Mouse (Mus musculus): ENCODE data around the gene Vpreb3.

Vpreb3 gene

GRCm38 (mm10) chr10:75932081-75932678 lies 10.7 kb upstream of the Vpreb3 start:
- no peak for DNase-seq (ENCODE audit: low spot score in 2 of 2)

DNA sequence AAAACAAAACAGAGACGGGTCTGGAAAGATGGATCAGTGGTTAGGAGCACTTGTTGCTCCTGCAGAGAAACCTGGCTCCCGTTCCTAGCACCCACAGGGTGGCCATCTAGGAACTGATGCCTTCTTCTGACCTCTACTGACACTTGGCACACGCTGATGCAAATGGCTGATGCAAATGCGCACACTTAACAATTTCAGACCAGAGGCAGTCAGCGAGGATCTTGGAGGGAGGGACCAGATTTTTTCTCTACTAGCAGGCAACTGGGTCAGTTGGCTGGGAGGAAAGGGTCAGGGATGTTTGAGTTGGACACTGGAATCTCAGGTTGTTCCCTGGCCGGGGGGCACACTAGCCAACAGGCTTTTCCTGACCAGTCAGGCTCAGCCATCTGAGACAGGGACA lies 10.0 kb upstream of the Vpreb3 start, which contains the start of gene Chchd10:
Gene Chchd10, plus strand, starts transcription at position 240 of the 400 bp plus-strand sequence.
- no peak for DNase-seq (ENCODE audit: low spot score in 2 of 2)

GRCm38 (mm10) chr10:75934991-75935390 lies 7.9 kb upstream of the Vpreb3 start:
- no peak for DNase-seq (ENCODE audit: low spot score in 2 of 2)

DNA sequence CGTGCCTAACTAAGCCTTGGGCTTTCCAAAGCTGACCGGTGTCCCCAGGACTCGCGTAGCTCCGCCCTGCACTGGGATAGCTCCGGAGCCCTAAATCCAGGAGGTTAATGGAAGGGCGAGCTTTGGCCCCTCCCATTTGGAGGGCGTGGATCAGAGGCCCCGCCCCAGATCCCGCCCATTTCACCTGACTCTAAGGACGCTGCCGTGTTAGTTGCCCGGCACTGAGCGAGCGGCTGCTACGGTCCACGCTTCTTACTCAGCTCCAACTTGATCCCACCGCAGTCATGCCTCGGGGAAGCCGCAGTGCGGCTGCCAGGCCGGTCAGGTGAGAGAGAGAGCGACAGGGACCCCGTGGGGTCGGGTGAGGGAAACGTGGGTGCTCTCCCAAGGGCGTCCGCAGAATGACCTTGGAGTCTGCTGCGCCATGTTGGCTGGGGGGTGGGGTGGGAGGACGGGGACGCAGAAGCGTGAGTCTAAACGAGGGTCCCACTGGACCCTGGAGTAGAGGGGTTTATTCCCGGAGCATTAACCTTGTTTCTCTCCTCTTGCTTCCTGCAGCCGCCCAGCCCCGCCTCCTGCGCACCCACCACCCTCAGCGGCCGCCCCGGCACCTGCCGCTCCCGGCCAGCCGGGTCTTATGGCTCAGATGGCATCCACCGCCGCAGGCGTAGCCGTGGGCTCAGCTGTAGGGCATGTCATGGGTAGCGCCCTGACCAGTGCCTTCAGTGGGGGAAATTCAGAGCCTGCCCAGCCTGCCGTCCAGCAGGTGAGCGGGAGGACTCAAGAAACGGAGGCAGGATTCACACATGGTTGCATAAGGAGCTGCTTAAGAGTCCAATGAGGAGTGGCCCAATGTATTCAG lies 6.9 kb upstream of the Vpreb3 start, which contains the start of gene Mmp11:
Gene Mmp11, minus strand, starts transcription at position 817 of the 862 bp plus-strand sequence.
- DNase-seq (ENCODE audit: low spot score in 2 of 2), result peak; percentile 76 to 79

DNA sequence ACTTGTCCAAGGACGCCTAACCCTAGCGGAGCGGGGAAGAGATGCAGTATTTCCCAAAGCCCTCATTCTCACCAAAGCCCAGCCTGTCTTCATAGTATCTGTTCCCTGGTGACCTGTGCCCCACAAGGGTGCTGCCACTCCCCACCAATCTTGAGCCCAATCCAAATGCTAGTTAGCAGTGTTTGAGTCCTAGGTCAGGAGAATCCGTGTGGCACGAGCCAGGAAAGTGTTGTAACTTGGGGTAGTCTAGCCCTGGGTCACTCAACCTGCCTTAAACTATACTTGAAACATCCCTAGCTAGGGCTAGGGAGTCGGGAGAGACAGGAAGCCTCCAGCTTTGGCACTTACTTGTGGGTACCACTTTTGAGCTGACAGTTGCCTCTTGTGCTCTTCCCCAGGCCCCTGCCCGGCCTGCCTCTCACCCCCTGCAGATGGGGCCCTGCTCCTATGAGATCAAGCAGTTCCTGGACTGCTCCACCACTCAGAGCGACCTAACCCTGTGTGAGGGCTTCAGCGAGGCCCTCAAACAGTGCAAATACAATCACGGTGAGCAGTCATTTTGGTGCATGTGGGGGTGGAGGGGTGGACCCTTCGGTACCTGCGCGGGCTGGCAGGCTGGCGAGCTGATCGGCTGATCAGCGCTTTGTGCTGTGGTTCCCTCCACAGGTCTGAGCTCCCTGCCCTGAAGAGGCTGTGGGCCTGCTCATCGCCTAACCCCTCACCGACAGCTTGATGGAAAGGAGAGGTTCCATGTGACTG lies 5.8 kb upstream of the Vpreb3 start:
- no peak for DNase-seq (ENCODE audit: low spot score in 2 of 2)

DNA sequence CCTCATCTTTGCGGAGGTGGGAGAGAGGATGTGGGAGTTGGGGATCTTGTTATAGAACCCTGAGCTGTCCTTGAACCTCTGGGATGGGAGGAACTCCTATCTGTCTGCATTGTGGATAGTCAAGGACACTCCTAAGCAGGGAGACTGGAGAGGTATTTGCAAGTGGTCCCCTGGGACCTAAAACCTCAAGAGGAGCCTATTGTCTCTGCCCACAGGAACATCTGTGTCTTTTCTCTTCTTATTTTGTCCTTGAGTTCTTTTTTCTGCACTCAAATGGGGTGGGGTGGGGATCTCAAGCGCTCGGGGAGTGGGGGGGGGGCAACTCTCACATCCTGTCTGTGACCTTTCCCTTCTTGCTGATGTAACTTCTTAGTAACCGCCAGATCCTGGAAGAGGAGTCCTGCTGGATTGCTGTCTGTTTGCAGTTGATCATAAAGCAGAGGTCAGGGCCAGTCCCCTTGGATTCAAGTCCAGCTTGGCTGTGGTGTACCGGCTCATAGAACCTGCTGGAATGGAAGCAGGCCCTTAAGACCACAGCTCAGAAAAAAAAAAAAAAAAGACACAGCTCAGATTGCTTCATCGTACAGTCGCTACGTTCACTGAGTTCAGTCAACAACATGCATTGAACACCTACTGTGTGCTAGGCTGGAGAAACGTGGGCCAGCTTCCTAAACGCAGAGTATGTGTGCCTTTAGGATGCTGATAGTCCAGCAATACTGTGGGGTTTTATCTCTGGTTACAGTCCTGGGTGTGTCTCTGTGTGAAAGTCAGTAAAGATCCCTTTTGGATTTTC lies 4.8 kb upstream of the Vpreb3 start:
- no peak for DNase-seq (ENCODE audit: low spot score in 2 of 2)

DNA sequence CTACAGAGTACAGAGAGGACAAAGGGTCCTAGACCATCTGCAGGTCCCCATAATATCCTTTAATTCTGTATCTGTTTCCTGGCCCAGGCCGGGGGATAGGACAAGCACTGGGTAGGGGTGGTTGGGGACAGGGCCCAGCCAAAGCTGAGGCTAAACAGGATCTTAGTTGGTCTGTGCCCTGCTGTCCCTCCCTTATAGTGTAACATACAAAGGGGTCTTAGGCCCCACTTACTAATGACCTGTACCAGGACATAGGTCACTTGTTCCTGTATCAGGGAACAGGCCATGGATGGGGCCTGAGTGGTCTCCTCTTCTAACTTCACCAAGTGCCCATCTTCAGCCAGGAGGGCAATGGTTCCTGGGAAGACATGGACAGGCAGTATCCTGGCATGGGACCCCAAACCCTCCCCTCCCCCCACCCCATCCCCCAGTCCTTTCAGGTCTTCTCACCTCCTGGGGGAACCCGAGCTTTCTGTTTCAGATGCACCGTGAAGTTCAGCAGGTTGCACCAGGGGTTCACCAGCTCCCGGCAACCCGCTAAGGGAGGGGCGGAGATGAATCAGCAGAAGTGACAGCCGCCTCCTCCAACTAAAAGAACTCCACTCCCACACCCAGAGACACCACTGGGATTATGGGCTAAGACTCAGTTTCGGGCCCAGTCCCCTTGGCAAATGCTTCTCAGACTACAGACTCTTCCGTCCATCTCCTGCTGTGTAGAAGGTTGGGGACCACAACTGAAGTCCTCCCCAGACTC lies 3.2 kb upstream of the Vpreb3 start:
- DNase-seq (ENCODE audit: low spot score in 2 of 2), result peak; percentile 40 to 43

GRCm38 (mm10) chr10:75940520-75940919 lies 2.3 kb upstream of the Vpreb3 start, which contains the start of gene Gm867:
Gm867 (minus strand) TSS chr10:75940672.
- no peak for DNase-seq (ENCODE audit: low spot score in 2 of 2)

DNA sequence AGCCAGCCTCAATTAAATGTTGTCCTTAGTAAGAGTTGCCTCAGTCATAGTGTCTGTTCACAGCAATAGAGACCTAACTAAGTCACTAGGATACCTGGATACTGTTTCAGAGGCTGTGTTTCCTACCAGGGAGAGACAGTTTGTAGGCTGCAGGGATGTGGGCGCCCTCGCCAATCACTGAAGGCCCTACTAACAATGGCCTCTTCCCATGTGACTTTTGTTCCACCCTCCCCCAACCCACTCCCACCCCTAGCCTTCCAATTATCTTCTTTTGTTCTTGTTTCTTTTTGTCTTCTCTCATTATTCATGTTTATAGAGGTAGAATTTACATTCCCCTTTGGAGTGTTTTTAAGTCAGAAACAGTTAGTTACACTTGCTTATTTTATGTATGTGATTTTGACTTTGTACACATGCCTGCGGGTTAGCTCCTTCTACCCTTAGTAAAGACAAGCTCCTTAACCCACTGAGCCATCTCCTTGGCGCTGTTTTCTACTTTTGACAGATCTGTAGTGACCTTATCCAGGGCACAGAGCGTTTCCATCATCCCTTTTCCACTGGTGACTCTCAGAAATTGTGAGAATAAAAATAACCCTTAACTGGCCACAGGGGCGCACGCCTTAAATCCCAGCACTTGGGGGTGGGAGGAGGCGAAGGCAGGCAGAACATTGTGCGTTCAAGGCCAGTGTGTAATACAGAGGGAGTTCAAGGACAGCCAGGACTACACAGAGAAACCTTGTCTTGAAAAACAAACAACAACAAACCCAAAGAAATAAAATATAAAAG lies 1.6 kb upstream of the Vpreb3 start:
- no peak for DNase-seq (ENCODE audit: low spot score in 2 of 2)

- peak in 1 of 2 experiments; percentile 39 for DNase-seq (ENCODE audit: low spot score in 2 of 2)
Measured at GRCm38 (mm10) chr10:75944066-75944772, 1.4 kb downstream of the Vpreb3 start.

DNA sequence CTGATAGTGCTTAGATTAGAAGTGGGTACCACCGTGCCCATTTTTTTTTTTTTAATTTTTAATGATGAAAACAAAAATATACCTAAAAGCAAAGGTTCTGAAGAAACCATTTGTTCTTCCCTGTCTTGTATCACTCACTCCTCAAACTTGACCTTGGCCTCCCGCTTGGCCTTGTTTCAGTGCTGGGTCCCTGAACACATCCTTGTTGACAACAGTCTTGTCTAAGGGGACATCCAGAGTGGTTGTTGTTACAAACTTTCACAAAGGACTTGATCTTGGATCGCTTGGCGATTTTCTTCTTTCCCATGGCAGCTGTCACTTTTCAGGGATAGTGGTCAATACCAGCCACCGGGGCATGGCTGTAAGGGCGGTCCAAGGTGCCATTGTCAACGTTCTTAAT lies 2.4 kb downstream of the Vpreb3 start:
- DNase-seq (ENCODE audit: low spot score in 2 of 2), result no peak

- DNase-seq (ENCODE audit: low spot score in 2 of 2), result no peak
Measured at GRCm38 (mm10) chr10:75945896-75946295, 3.0 kb downstream of the Vpreb3 start.

- no peak for DNase-seq (ENCODE audit: low spot score in 2 of 2)
Measured at GRCm38 (mm10) chr10:75948079-75948478, 5.2 kb downstream of the Vpreb3 start.

DNA sequence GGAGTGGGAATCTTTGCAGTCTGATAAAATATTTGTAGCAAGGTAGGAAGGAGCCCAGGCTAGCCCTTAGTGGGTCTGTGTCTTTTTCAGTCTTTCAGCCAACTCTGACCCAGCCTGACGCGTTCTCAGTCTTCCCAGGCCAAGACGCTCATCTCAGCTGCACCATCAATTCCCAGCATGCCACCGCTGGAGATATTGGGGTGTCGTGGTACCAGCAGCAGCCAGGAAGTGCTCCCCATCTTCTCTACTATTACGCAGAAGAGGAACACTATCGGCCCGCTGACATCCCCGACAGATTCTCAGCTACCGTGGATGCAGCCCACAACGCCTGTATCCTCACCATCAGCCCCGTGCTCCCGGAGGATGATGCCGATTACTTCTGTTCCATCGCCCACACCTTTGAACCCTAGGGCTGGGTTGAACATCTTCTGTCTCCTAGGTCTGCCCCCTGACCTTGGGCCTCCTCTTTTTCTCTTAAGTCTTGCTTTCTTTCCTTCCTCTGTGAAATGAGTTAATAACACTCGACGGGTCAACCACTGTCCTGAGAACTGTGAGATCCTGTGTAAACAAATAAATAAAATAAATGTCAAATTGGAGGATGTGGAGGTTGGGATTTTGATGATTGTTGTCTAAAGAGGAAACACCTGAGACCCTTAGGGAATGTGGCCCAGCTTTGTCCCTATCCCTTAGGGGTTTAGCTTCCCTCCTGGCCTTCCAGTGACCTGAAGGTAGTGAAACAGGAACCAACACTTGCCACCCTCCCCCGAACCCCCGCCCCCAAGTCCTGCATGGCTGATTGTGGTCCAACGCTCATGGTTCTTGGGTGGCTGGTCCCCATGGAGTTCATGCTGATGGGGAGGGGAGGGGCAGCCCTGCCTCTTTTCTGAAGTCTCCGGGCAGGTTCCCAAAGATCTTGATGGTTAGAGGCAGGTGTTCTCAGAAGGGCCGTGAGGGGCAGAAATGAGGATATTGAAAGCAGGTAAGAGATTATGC lies 6.5 kb downstream of the Vpreb3 start:
- no peak for DNase-seq (ENCODE audit: low spot score in 2 of 2)

DNA sequence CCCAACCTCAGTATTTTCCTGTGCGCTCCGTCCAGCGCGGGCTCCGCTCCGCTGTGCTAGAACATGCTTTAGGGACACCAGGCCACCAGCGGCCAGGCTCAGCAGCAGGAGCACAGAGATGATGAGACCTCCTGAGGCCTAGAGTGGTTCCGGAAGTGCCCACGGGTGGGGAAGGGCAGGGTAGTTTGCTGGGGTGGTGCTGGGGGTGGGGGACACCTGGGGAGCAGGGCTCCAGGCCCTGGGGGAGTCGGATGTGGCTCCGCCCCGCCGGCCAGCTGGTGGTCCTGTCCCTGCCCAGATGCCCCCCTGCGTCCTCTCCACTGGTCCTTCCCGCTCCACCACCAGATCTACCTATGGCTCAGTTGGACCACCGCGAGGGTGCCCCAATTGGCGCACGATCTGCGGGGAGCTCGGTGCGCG lies 7.9 kb downstream of the Vpreb3 start:
- no peak for DNase-seq (ENCODE audit: low spot score in 2 of 2)

GRCm38 (mm10) chr10:75951424-75952050 lies 8.7 kb downstream of the Vpreb3 start:
- peak; percentile 33 to 64 for DNase-seq (ENCODE audit: low spot score in 2 of 2)

GRCm38 (mm10) chr10:75954381-75954811 lies 11.5 kb downstream of the Vpreb3 start, which contains the start of gene Gm5134:
Gm5134 (plus strand) TSS chr10:75954514.
- DNase-seq (ENCODE audit: low spot score in 2 of 2), result no peak
